Mouse (Mus musculus): ENCODE results near the gene Smcr8. TPM values are rescaled to one million over a fixed set of nuclear protein-coding genes. Genes with fewer than 3 reads are reported as not detected.

The Smcr8 gene
- total and polyA plus RNA-seq, 3 experiments, result 2.4 to 56.1 (median 44.7) TPM

GRCm38 (mm10) chr11:60775578-60775977 is 1.7 kb upstream of the Smcr8 start:
- H3K4me1 ChIP-seq (ENCODE audit: insufficient read depth, low read depth, low read length), result peaks cover 62% of the 10 kb centered on the region
- ATAC-seq (ENCODE audit: extremely low read depth, insufficient number of reproducible peaks, low FRiP score, poor library complexity, severe bottlenecking), result no peak

GRCm38 (mm10) chr11:60776107-60776828 is 1.1 kb upstream of the Smcr8 start:
- Histone ChIP-seq H3K36me3 (replicated peaks) (peaks cover 36% of the 10 kb centered on the region), H3K4me1 (ENCODE audit: insufficient read depth, low read depth, low read length) (peaks cover 64% of the 10 kb centered on the region), H3K9me3 (replicated peaks) (no peaks in the 10 kb centered on the region), H3K27me3 (ENCODE audit: insufficient read depth, low read length) (no peaks in the 10 kb centered on the region), H3K4me3 (ENCODE audit: low read depth, low read length) (peak overlapping the region; percentile 96)
- ATAC-seq (ENCODE audit: extremely low read depth, insufficient number of reproducible peaks, low FRiP score, poor library complexity, severe bottlenecking), result no peak
- TF ChIP-seq POLR2AphosphoS5 (IDR thresholded peaks at IDR 0.05; ENCODE audit: insufficient replicate concordance, low read depth, low read length) (no peak), CTCF (IDR thresholded peaks at IDR 0.05; ENCODE audit: low read depth, low read length) (no peak), TAL1 (conservative IDR thresholded peaks at IDR 0.05; ENCODE audit: low read depth, low read length) (no peak), GATA2 (IDR thresholded peaks at IDR 0.05; ENCODE audit: borderline replicate concordance, low read depth, low read length) (no peak), GATA1 (IDR thresholded peaks at IDR 0.05; ENCODE audit: borderline replicate concordance, low read length) (no peak)
- DNase-seq (ENCODE audit: low spot score), result no peak

More at GRCm38 (mm10) chr11:60775578-60775977, 1.7 kb upstream of the Smcr8 start:
- Histone ChIP-seq H3K4me3 (ENCODE audit: low read depth, low read length) (peak overlapping the region; percentile 96), H3K36me3 (replicated peaks) (peaks cover 33% of the 10 kb centered on the region), H3K27me3 (ENCODE audit: insufficient read depth, low read length) (no peaks in the 10 kb centered on the region), H3K9me3 (replicated peaks) (no peaks in the 10 kb centered on the region)
- TF ChIP-seq GATA2 (IDR thresholded peaks at IDR 0.05; ENCODE audit: borderline replicate concordance, low read depth, low read length) (no peak), POLR2AphosphoS5 (IDR thresholded peaks at IDR 0.05; ENCODE audit: insufficient replicate concordance, low read depth, low read length) (no peak), TAL1 (conservative IDR thresholded peaks at IDR 0.05; ENCODE audit: low read depth, low read length) (no peak), GATA1 (IDR thresholded peaks at IDR 0.05; ENCODE audit: borderline replicate concordance, low read length) (no peak), CTCF (IDR thresholded peaks at IDR 0.05; ENCODE audit: low read depth, low read length) (no peak)
- no peak for DNase-seq (ENCODE audit: low spot score)

- peaks cover 75% of the 10 kb centered on the region for H3K4me1 ChIP-seq (ENCODE audit: insufficient read depth, low read depth, low read length)
Observed at GRCm38 (mm10) chr11:60777801-60778370, 562 bp downstream of the Smcr8 start.

GRCm38 (mm10) chr11:60779673-60780189 is 2.4 kb downstream of the Smcr8 start:
- no peak for ATAC-seq (ENCODE audit: extremely low read depth, insufficient number of reproducible peaks, low FRiP score, poor library complexity, severe bottlenecking)
- peak overlapping the region; percentile 96 for H3K4me3 ChIP-seq (ENCODE audit: low read depth, low read length)

More at GRCm38 (mm10) chr11:60777801-60778370, 562 bp downstream of the Smcr8 start:
- peaks cover 49% of the 10 kb centered on the region for H3K36me3 ChIP-seq (replicated peaks)
- no peak for TF ChIP-seq GATA1 (IDR thresholded peaks at IDR 0.05; ENCODE audit: borderline replicate concordance, low read length)
- no peak for TF ChIP-seq CTCF (IDR thresholded peaks at IDR 0.05; ENCODE audit: low read depth, low read length)
- no peak for TF ChIP-seq POLR2AphosphoS5 (IDR thresholded peaks at IDR 0.05; ENCODE audit: insufficient replicate concordance, low read depth, low read length)
- TF ChIP-seq GATA2 (IDR thresholded peaks at IDR 0.05; ENCODE audit: borderline replicate concordance, low read depth, low read length), result no peak
- no peak for TF ChIP-seq TAL1 (conservative IDR thresholded peaks at IDR 0.05; ENCODE audit: low read depth, low read length)
- H3K9me3 ChIP-seq (replicated peaks), result no peaks in the 10 kb centered on the region
- DNase-seq (ENCODE audit: low spot score) (no peak), ATAC-seq (ENCODE audit: extremely low read depth, insufficient number of reproducible peaks, low FRiP score, poor library complexity, severe bottlenecking) (no peak)
- peak overlapping the region; percentile 96 for H3K4me3 ChIP-seq (ENCODE audit: low read depth, low read length)
- no peaks in the 10 kb centered on the region for H3K27me3 ChIP-seq (ENCODE audit: insufficient read depth, low read length)

GRCm38 (mm10) chr11:60784179-60784922 is 7.0 kb downstream of the Smcr8 start:
- TF ChIP-seq TAL1 (conservative IDR thresholded peaks at IDR 0.05; ENCODE audit: low read depth, low read length) (no peak), GATA2 (IDR thresholded peaks at IDR 0.05; ENCODE audit: borderline replicate concordance, low read depth, low read length) (no peak), CTCF (IDR thresholded peaks at IDR 0.05; ENCODE audit: low read depth, low read length) (no peak), GATA1 (IDR thresholded peaks at IDR 0.05; ENCODE audit: borderline replicate concordance, low read length) (no peak), POLR2AphosphoS5 (IDR thresholded peaks at IDR 0.05; ENCODE audit: insufficient replicate concordance, low read depth, low read length) (no peak)
- Histone ChIP-seq H3K4me1 (ENCODE audit: insufficient read depth, low read depth, low read length) (peaks cover 75% of the 10 kb centered on the region), H3K36me3 (replicated peaks) (peaks cover 97% of the 10 kb centered on the region), H3K9me3 (replicated peaks) (no peaks in the 10 kb centered on the region), H3K27me3 (ENCODE audit: insufficient read depth, low read length) (no peaks in the 10 kb centered on the region), H3K4me3 (ENCODE audit: low read depth, low read length) (peak overlapping the region; percentile 6; the same call in 1 of the 2 replicates)
- DNase-seq (ENCODE audit: low spot score) (no peak), ATAC-seq (ENCODE audit: extremely low read depth, insufficient number of reproducible peaks, low FRiP score, poor library complexity, severe bottlenecking) (no peak)

More at GRCm38 (mm10) chr11:60779673-60780189, 2.4 kb downstream of the Smcr8 start:
- DNase-seq (ENCODE audit: low spot score), result no peak
- no peaks in the 10 kb centered on the region for H3K9me3 ChIP-seq (replicated peaks)
- peaks cover 79% of the 10 kb centered on the region for H3K4me1 ChIP-seq (ENCODE audit: insufficient read depth, low read depth, low read length)
- H3K36me3 ChIP-seq (replicated peaks), result peaks cover 67% of the 10 kb centered on the region
- TF ChIP-seq POLR2AphosphoS5 (IDR thresholded peaks at IDR 0.05; ENCODE audit: insufficient replicate concordance, low read depth, low read length), result no peak
- TF ChIP-seq GATA2 (IDR thresholded peaks at IDR 0.05; ENCODE audit: borderline replicate concordance, low read depth, low read length), result no peak
- no peak for TF ChIP-seq CTCF (IDR thresholded peaks at IDR 0.05; ENCODE audit: low read depth, low read length)
- TF ChIP-seq TAL1 (conservative IDR thresholded peaks at IDR 0.05; ENCODE audit: low read depth, low read length), result no peak
- no peak for TF ChIP-seq GATA1 (IDR thresholded peaks at IDR 0.05; ENCODE audit: borderline replicate concordance, low read length)
- H3K27me3 ChIP-seq (ENCODE audit: insufficient read depth, low read length), result no peaks in the 10 kb centered on the region

Data from G1E (cell line).